Mouse (Mus musculus): ENCODE measurements around the gene Hyal1. TPM values are rescaled to one million over a fixed set of nuclear protein-coding genes. Genes with fewer than 3 reads are reported as not detected.

Gene Hyal1
- total and polyA plus RNA-seq, 3 experiments = 1.3 to 3.4 TPM; not detected in 1

GRCm38 (mm10) chr9:107554319-107554825 lies 22.4 kb upstream of the Hyal1 start (continued):
- TF ChIP-seq RAD21 (IDR thresholded peaks at IDR 0.05; ENCODE audit: low read depth, low read length) (no peak), E2F4 (IDR thresholded peaks at IDR 0.05; ENCODE audit: borderline replicate concordance, low read depth, low read length) (no peak; the same call in 1 of the 2 replicates), ZKSCAN1 (IDR thresholded peaks at IDR 0.05; ENCODE audit: low read depth, low read length) (no peak), TAL1 (IDR thresholded peaks at IDR 0.05; ENCODE audit: low read length) (no peak), HCFC1 (IDR thresholded peaks at IDR 0.05; ENCODE audit: low read depth, low read length) (peak; percentile 78), TBP (IDR thresholded peaks at IDR 0.05; ENCODE audit: low read depth, low read length) (peak; percentile 67; the same call in 1 of the 2 replicates), ZNF384 (IDR thresholded peaks at IDR 0.05; ENCODE audit: low read depth, low read length) (no peak), MYB (IDR thresholded peaks at IDR 0.05; ENCODE audit: low read depth, low read length) (peak; percentile 91), USF1 (IDR thresholded peaks at IDR 0.05; ENCODE audit: low read depth, low read length) (0 out of 2 replicates have a peak, but pooled peaks have one; percentile 25), GABPA (IDR thresholded peaks at IDR 0.05; ENCODE audit: low read depth, low read length) (no peak), CHD1 (IDR thresholded peaks at IDR 0.05; ENCODE audit: low read depth, low read length) (no peak; the same call in 1 of the 2 replicates), MAFK (IDR thresholded peaks at IDR 0.05; ENCODE audit: borderline replicate concordance, low read depth, low read length) (no peak), ELF1 (IDR thresholded peaks at IDR 0.05; ENCODE audit: low read depth, low read length) (peak; percentile 84), ETS1 (IDR thresholded peaks at IDR 0.05; ENCODE audit: low read depth, low read length) (peak; percentile 82), KAT2A (conservative IDR thresholded peaks at IDR 0.05; ENCODE audit: low read depth, low read length) (no peak), SIN3A (IDR thresholded peaks at IDR 0.05; ENCODE audit: low read length) (peak; percentile 76), JUND (IDR thresholded peaks at IDR 0.05; ENCODE audit: low read depth, low read length) (no peak), POLR2AphosphoS2 (IDR thresholded peaks at IDR 0.05; ENCODE audit: low read length) (peak; percentile 95), CTCF (IDR thresholded peaks at IDR 0.05 in 2 of 3, conservative IDR thresholded peaks at IDR 0.05 in 1 of 3; ENCODE audit: control insufficient read depth in 1 of 3, insufficient read depth in 1 of 3, low read depth in 2 of 3, low read length in 3 of 3, poor library complexity in 1 of 3, severe bottlenecking in 1 of 3) (no peak)

GRCm38 (mm10) chr9:107555031-107555457 lies 21.7 kb upstream of the Hyal1 start:
- Histone ChIP-seq H3K9ac (ENCODE audit: control insufficient read depth, low read depth, low read length, poor library complexity, severe bottlenecking) (peak overlapping the region; percentile 94), H3K79me2 (ENCODE audit: control insufficient read depth, insufficient read depth, low read length, poor library complexity) (peaks cover 35% of the 10 kb centered on the region), H3K4me3 (ENCODE audit: control insufficient read depth in 1 of 2, insufficient read depth in 1 of 2, low read depth in 2 of 2, low read length in 2 of 2) (peak overlapping the region; percentile 82 to 91), H3K27ac (ENCODE audit: control insufficient read depth, low read depth, low read length) (peak overlapping the region; percentile 90), H3K27me3 (ENCODE audit: control insufficient read depth in 1 of 2, insufficient read depth in 2 of 2, low read length in 2 of 2) (no peaks in the 10 kb centered on the region), H3K9me3 (replicated peaks; ENCODE audit: insufficient read depth, low read length) (no peaks in the 10 kb centered on the region), H3K36me3 (ENCODE audit: control insufficient read depth in 1 of 2, insufficient read depth in 2 of 2, low read length in 2 of 2) (peaks cover 7 to 29% of the 10 kb centered on the region in 2 experiments; a peak in 3 of 4 replicates), H3K4me1 (ENCODE audit: control insufficient read depth in 1 of 2, insufficient read depth in 2 of 2, low read length in 2 of 2) (peaks cover 10 to 33% of the 10 kb centered on the region in 2 experiments)
- peak; percentile 84 for DNase-seq (ENCODE audit: low read depth, low spot score)
- TF ChIP-seq HCFC1 (IDR thresholded peaks at IDR 0.05; ENCODE audit: low read depth, low read length) (no peak), RCOR1 (IDR thresholded peaks at IDR 0.05; ENCODE audit: low read depth, low read length) (peak; percentile 55; the same call in 1 of the 2 replicates), POLR2AphosphoS2 (IDR thresholded peaks at IDR 0.05; ENCODE audit: low read length) (no peak), SIN3A (IDR thresholded peaks at IDR 0.05; ENCODE audit: low read length) (peak; percentile 25; the same call in 1 of the 2 replicates)

All from MEL (cell line).